In the genomic region with DNA sequence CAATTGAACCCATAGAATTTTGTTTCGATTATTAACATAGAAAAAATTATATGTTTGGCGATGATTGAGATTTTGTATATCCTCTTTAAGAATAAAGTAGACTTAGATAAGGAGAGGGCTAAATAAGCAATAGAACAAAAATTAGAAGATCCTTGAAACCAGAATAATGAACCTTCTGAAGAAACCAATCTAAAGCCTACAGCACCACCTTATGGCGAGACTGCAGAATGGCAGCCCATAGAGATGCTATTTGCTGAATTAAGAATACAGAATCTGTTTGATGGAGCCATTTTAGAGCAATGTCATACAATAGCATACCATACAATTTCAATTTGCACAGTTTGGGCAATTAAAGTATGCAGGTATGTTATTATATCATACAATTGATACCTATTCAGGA, we compare ENCODE assay signal across 11 mouse cellular contexts. TPM values are rescaled to one million over a fixed set of nuclear protein-coding genes. Genes with fewer than 3 reads are reported as not detected.
DNase-seq lines count a peak whose midpoint lies in the region; ATAC-seq and TF ChIP-seq lines count a peak whose summit lies in the region.
"Had no signal": no experiment of that assay in that cellular context is flagged by ENCODE, and none has a peak within 500 bp of the region (broad histone marks: within the 10 kb centered on the region; RNA-seq: fewer than 3 reads in every experiment).

No protein-coding gene starts in this region.

- DNase-seq in 416B (ENCODE audit: low read depth): peak; percentile 60
- peak; percentile 21 for DNase-seq in MEL-GATA-1-ER (ENCODE audit: extremely low read depth, low read depth)
- DNase-seq in embryonic facial prominence, embryonic 14.5 days (ENCODE audit: low spot score): peak; percentile 20
- no peak for DNase-seq in gastrocnemius, postnatal 14 days
- DNase-seq in cerebellum, adult 18-20 months: no peak
- DNase-seq in layer of hippocampus, postnatal 36 days: no peak

- intact Hi-C loops in gastrocnemius, postnatal 14 days (cut with DNase I; ENCODE audit: low total_unique reads): no loop called here

- no peak overlapping the region for H3K4me3 ChIP-seq in intestine, postnatal 0 days (ENCODE audit: low read depth, low read length)
- no peak overlapping the region for H3K4me3 ChIP-seq in intestine, embryonic 15.5 days (replicated peaks)
- no peak overlapping the region for H3K4me3 ChIP-seq in embryonic facial prominence, embryonic 14.5 days (ENCODE audit: low read depth, low read length)
- H3K4me3 ChIP-seq: liver, embryonic 15.5 days had no signal

- no peak overlapping the region for H3K9ac ChIP-seq in intestine, postnatal 0 days (ENCODE audit: low read depth, low read length)
- no peak overlapping the region for H3K9ac ChIP-seq in intestine, embryonic 15.5 days
- no peak overlapping the region for H3K9ac ChIP-seq in embryonic facial prominence, embryonic 14.5 days (ENCODE audit: low read depth, low read length)
- H3K9ac ChIP-seq: liver, embryonic 15.5 days had no signal

- H3K36me3 ChIP-seq in intestine, postnatal 0 days (ENCODE audit: control insufficient read depth, insufficient read depth): no peaks in the 10 kb centered on the region
- H3K36me3 ChIP-seq in intestine, embryonic 15.5 days: no peaks in the 10 kb centered on the region
- H3K36me3 ChIP-seq in embryonic facial prominence, embryonic 14.5 days (ENCODE audit: control insufficient read depth, insufficient read depth, low read length): no peaks in the 10 kb centered on the region
- H3K36me3 ChIP-seq: liver, embryonic 15.5 days had no signal

- no peaks in the 10 kb centered on the region for H3K4me1 ChIP-seq in intestine, postnatal 0 days (replicated peaks; ENCODE audit: control insufficient read depth, insufficient read depth, low read length)
- H3K4me1 ChIP-seq in intestine, embryonic 15.5 days (replicated peaks): no peaks in the 10 kb centered on the region
- no peaks in the 10 kb centered on the region for H3K4me1 ChIP-seq in embryonic facial prominence, embryonic 14.5 days (ENCODE audit: control insufficient read depth, insufficient read depth, low read length)
- H3K4me1 ChIP-seq: liver, embryonic 15.5 days had no signal

- TF ChIP-seq CTCF in intestine, postnatal 0 days (IDR thresholded peaks at IDR 0.05; ENCODE audit: low read depth): peak; percentile 67

- WGBS in intestine, postnatal 0 days: 50% methylated on average over 3 of the region's 3 CpGs
- WGBS in intestine, embryonic 15.5 days: 51% methylated on average over 3 of the region's 3 CpGs
- 47% methylated on average over 3 of the region's 3 CpGs for WGBS in embryonic facial prominence, embryonic 14.5 days

- no peak for ATAC-seq in intestine, postnatal 0 days
- no peak for ATAC-seq in intestine, embryonic 15.5 days
- ATAC-seq in embryonic facial prominence, embryonic 14.5 days (ENCODE audit: low read depth): no peak

- no peak overlapping the region for H3K27ac ChIP-seq in intestine, postnatal 0 days (ENCODE audit: low read depth, low read length)
- H3K27ac ChIP-seq in intestine, embryonic 15.5 days: no peak overlapping the region
- no peak overlapping the region for H3K27ac ChIP-seq in embryonic facial prominence, embryonic 14.5 days (replicated peaks; ENCODE audit: low read depth, low read length)
- H3K27ac ChIP-seq: liver, embryonic 15.5 days had no signal

- no peak overlapping the region for H3K4me2 ChIP-seq in intestine, postnatal 0 days (replicated peaks; ENCODE audit: low read depth)
- no peak overlapping the region for H3K4me2 ChIP-seq in intestine, embryonic 15.5 days (replicated peaks)
- H3K4me2 ChIP-seq in embryonic facial prominence, embryonic 14.5 days (ENCODE audit: low read depth, low read length): no peak overlapping the region
- H3K4me2 ChIP-seq: liver, embryonic 15.5 days had no signal

- H3K27me3 ChIP-seq in intestine, postnatal 0 days (replicated peaks; ENCODE audit: control insufficient read depth, insufficient read depth, low read length): 0 out of 2 replicates have a peak, but pooled peaks cover 2% of the 10 kb centered on the region
- no peaks in the 10 kb centered on the region for H3K27me3 ChIP-seq in intestine, embryonic 15.5 days (replicated peaks)
- H3K27me3 ChIP-seq in embryonic facial prominence, embryonic 14.5 days (replicated peaks; ENCODE audit: control insufficient read depth, insufficient read depth, low read length): no peaks in the 10 kb centered on the region
- H3K27me3 ChIP-seq: liver, embryonic 15.5 days had no signal

- no peaks in the 10 kb centered on the region for H3K9me3 ChIP-seq in intestine, postnatal 0 days (ENCODE audit: control insufficient read depth)
- H3K9me3 ChIP-seq in intestine, embryonic 15.5 days: no peaks in the 10 kb centered on the region
- H3K9me3 ChIP-seq in embryonic facial prominence, embryonic 14.5 days (ENCODE audit: control insufficient read depth, low read length): no peaks in the 10 kb centered on the region
- H3K9me3 ChIP-seq: liver, embryonic 15.5 days had no signal

RNA-seq across cellular contexts. Expression of a gene that starts 4.3 kb away (rescaled TPM):
- not detected in 2 replicates for polyA plus RNA-seq in intestine, postnatal 0 days (2015; fragmentation: Nextera tagmentation; extraction: Ambion mirVana)
- not detected in 2 replicates for polyA plus RNA-seq in intestine, embryonic 15.5 days (2015; fragmentation: Nextera tagmentation; extraction: Ambion mirVana)
- polyA plus RNA-seq in embryonic facial prominence, embryonic 14.5 days (2014; fragmentation: Nextera tagmentation; extraction: Ambion mirVana): not detected in 2 replicates
- total RNA-seq in gastrocnemius, postnatal 14 days (2021): not detected
- not detected for total RNA-seq in layer of hippocampus, postnatal 36 days (2021)
- total RNA-seq: gastrocnemius, adult 8-10 months had no signal
- polyA plus RNA-seq: kidney, embryonic 16.5 days; liver, embryonic 15.5 days had no signal

RNA-seq across cellular contexts. Expression of a gene that starts 6.0 kb away (rescaled TPM):
- polyA plus RNA-seq in intestine, postnatal 0 days (2015; fragmentation: Nextera tagmentation; extraction: Ambion mirVana): not detected in 2 replicates
- polyA plus RNA-seq in intestine, embryonic 15.5 days (2015; fragmentation: Nextera tagmentation; extraction: Ambion mirVana): not detected in 2 replicates
- not detected in 2 replicates for polyA plus RNA-seq in embryonic facial prominence, embryonic 14.5 days (2014; fragmentation: Nextera tagmentation; extraction: Ambion mirVana)
- not detected for total RNA-seq in gastrocnemius, postnatal 14 days (2021)
- total RNA-seq in layer of hippocampus, postnatal 36 days (2021): not detected
- total RNA-seq: gastrocnemius, adult 8-10 months had no signal
- polyA plus RNA-seq: kidney, embryonic 16.5 days; liver, embryonic 15.5 days had no signal

RNA-seq across cellular contexts. Expression of a gene that starts 12.9 kb away (rescaled TPM):
- not detected in 2 replicates for polyA plus RNA-seq in intestine, postnatal 0 days (2015; fragmentation: Nextera tagmentation; extraction: Ambion mirVana)
- polyA plus RNA-seq in intestine, embryonic 15.5 days (2015; fragmentation: Nextera tagmentation; extraction: Ambion mirVana): not detected in 2 replicates
- not detected in 2 replicates for polyA plus RNA-seq in embryonic facial prominence, embryonic 14.5 days (2014; fragmentation: Nextera tagmentation; extraction: Ambion mirVana)
- total RNA-seq in gastrocnemius, postnatal 14 days (2021): not detected
- total RNA-seq in layer of hippocampus, postnatal 36 days (2021): not detected
- total RNA-seq: gastrocnemius, adult 8-10 months had no signal
- polyA plus RNA-seq: kidney, embryonic 16.5 days; liver, embryonic 15.5 days had no signal

RNA-seq across cellular contexts. Expression of a gene that starts 20.4 kb away (rescaled TPM):
- polyA plus RNA-seq in intestine, postnatal 0 days (2015; fragmentation: Nextera tagmentation; extraction: Ambion mirVana): not detected in 2 replicates
- polyA plus RNA-seq in intestine, embryonic 15.5 days (2015; fragmentation: Nextera tagmentation; extraction: Ambion mirVana): not detected in 2 replicates
- polyA plus RNA-seq in embryonic facial prominence, embryonic 14.5 days (2014; fragmentation: Nextera tagmentation; extraction: Ambion mirVana): not detected in 2 replicates
- total RNA-seq in gastrocnemius, postnatal 14 days (2021): not detected
- total RNA-seq in layer of hippocampus, postnatal 36 days (2021): not detected
- total RNA-seq: gastrocnemius, adult 8-10 months had no signal
- polyA plus RNA-seq: kidney, embryonic 16.5 days; liver, embryonic 15.5 days had no signal

RNA-seq across cellular contexts. Expression of a gene that starts 25.4 kb away (rescaled TPM):
- polyA plus RNA-seq in intestine, postnatal 0 days (2015; fragmentation: Nextera tagmentation; extraction: Ambion mirVana): not detected in 2 replicates
- polyA plus RNA-seq in intestine, embryonic 15.5 days (2015; fragmentation: Nextera tagmentation; extraction: Ambion mirVana): not detected in 2 replicates
- polyA plus RNA-seq in embryonic facial prominence, embryonic 14.5 days (2014; fragmentation: Nextera tagmentation; extraction: Ambion mirVana): not detected in 2 replicates
- total RNA-seq in gastrocnemius, postnatal 14 days (2021): not detected
- total RNA-seq in layer of hippocampus, postnatal 36 days (2021): not detected
- total RNA-seq: gastrocnemius, adult 8-10 months had no signal
- polyA plus RNA-seq: kidney, embryonic 16.5 days; liver, embryonic 15.5 days had no signal

Comparison
In these comparisons a context has a peak if more than half of its experiments do, and no peak if none do; other contexts are left out.
1. DNase-seq: peak in 416B (single experiment), MEL-GATA-1-ER (single experiment) and embryonic facial prominence, embryonic 14.5 days (single experiment); none in gastrocnemius, postnatal 14 days (single experiment), cerebellum, adult 18-20 months (0 of 2) and layer of hippocampus, postnatal 36 days (0 of 2).